Mouse (Mus musculus) liver, postnatal 0 days (tissue): ENCODE measurements at regions not wholly inside any gene's neighbourhood (a gene's known extent, or its start where the extent isn't known, plus 50 kb on each side); places are given as distances from the start of the nearest gene placed in this dataset.

ENCODE experiments used
- ATAC-seq: fragments of 200-750 bp; cut with Nextera tagmentation; 2 replicates; pipeline ENCODE4 v1.8.0; 2017; ENCODE audit warnings: mild to moderate bottlenecking, moderate library complexity
- DNase-seq: peaks from one replicate; pipeline ENCODE4 v3.0.0-alpha.2; 2016
- H3K27ac ChIP-seq: fragments of 300-500 bp; sonication (generic); 2 replicates; pipeline ENCODE4 v1.5.1; 2014; ENCODE audit warnings: antibody characterized with exemption, moderate library complexity, mild to moderate bottlenecking, low read depth
- H3K27me3 ChIP-seq: fragments of 300-500 bp; sonication (generic); 2 replicates; pipeline ENCODE4 v1.6.1; 2014; ENCODE audit warnings: low read length, control low read depth, mixed read lengths; ENCODE audit not compliant: insufficient read depth
- H3K36me3 ChIP-seq: fragments of 300-500 bp; sonication (generic); replicated peaks from 2 replicates; pipeline ENCODE4 v1.6.1; 2014; ENCODE audit warnings: mild to moderate bottlenecking, control low read depth, low read length, moderate library complexity, mixed read lengths; ENCODE audit not compliant: insufficient read depth
- H3K4me1 ChIP-seq: fragments of 300-500 bp; sonication (generic); 2 replicates; pipeline ENCODE4 v1.6.1; 2014; ENCODE audit warnings: antibody characterized with exemption, mild to moderate bottlenecking, control low read depth; ENCODE audit not compliant: insufficient read depth
- H3K4me2 ChIP-seq: fragments of 300-500 bp; sonication (generic); 2 replicates; pipeline ENCODE4 v1.6.1; 2014; ENCODE audit warnings: low read depth, mild to moderate bottlenecking, low read length, moderate library complexity, mixed read lengths
- H3K4me3 ChIP-seq: fragments of 300-500 bp; sonication (generic); 2 replicates; pipeline ENCODE4 v1.5.1; 2014; ENCODE audit warnings: low read depth, low read length
- H3K9ac ChIP-seq: fragments of 300-500 bp; sonication (generic); replicated peaks from 2 replicates; pipeline ENCODE4 v1.6.1; 2014; ENCODE audit warnings: mild to moderate bottlenecking, moderate library complexity
- H3K9me3 ChIP-seq: fragments of 300-500 bp; sonication (generic); 2 replicates; pipeline ENCODE4 v1.6.1; 2016; ENCODE audit warnings: mild to moderate bottlenecking, control low read depth, low read length, mixed read lengths
- CTCF ChIP-seq: sonication (generic); IDR thresholded peaks from 2 replicates; pipeline ENCODE4 v1.5.1; 2016; ENCODE audit warnings: antibody characterized with exemption, low read depth
- EP300 ChIP-seq: IDR thresholded peaks from 2 replicates; pipeline ENCODE4 v1.6.1; 2016; ENCODE audit warnings: antibody characterized with exemption, low read depth, mild to moderate bottlenecking
- WGBS: fragments of 180-500 bp; shearing (Covaris S2); extraction: QIAGEN DNeasy Blood & Tissue Kit; methylation state at CpG from one replicate; pipeline ENCODE4 v1.1.7; 2014; ENCODE audit not compliant: insufficient replicate concordance; 5-methylcytosine and 5-hydroxymethylcytosine counted together

DNA sequence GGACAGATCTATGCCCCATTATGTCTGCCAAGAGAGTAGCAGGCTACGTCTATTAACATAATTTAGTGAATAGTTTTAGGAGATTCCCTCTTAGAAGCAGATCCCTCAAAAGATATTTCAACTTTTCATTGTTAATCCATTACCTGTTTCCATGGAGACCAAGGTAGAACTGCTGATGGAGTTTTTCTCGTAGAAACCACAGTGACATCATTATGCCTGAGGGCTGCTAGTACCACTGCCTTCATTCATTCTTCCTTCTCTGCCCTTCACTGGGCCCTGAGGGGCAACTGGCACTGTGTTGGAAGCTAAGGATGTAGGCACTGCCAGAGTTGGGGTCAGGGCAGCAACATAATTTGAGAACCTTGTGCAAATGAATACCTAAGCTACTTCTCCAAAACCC is 198.2 kb downstream of the Cep170 start:
- 73% methylated on average over 2 of the region's 2 CpGs for WGBS
- Histone ChIP-seq H3K27ac (no peak overlapping the region), H3K4me3 (no peak overlapping the region), H3K9ac (no peak overlapping the region), H3K4me1 (no peaks in the 10 kb centered on the region), H3K27me3 (no peaks in the 10 kb centered on the region), H3K4me2 (no peak overlapping the region), H3K36me3 (no peaks in the 10 kb centered on the region), H3K9me3 (no peaks in the 10 kb centered on the region; the same call in 1 of the 2 replicates)
- TF ChIP-seq CTCF (no peak), EP300 (no peak)
- ATAC-seq (no peak), DNase-seq (no peak)

DNA sequence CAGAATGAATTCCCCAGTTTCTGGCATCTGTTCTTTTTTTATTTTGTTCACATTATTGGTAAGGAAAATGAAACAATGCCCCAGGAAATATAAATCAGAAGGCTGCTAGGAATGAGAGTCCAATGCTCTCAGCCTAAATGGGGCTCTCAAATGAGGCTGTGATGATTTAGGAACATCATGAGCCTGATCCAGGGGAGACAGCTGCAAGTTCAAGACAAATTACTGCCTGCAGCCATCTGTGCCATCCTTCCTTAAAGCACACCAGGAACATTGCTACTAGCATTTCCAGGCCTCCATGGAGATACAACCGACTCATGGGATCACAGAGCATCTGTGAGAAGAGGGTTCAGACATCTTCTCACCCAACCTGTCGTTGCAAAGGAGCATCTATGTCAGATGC is 219.6 kb downstream of the Cep170 start:
- DNase-seq (no peak), ATAC-seq (no peak)
- H3K4me1 ChIP-seq: no peaks in the 10 kb centered on the region
- no peak overlapping the region for H3K9ac ChIP-seq
- 51% methylated on average over 2 of the region's 2 CpGs for WGBS
- no peak overlapping the region for H3K4me3 ChIP-seq
- H3K36me3 ChIP-seq: no peaks in the 10 kb centered on the region
- no peaks in the 10 kb centered on the region for H3K27me3 ChIP-seq
- no peak overlapping the region for H3K27ac ChIP-seq
- no peak overlapping the region for H3K4me2 ChIP-seq
- H3K9me3 ChIP-seq: no peaks in the 10 kb centered on the region
- no peak for TF ChIP-seq EP300
- TF ChIP-seq CTCF: no peak

DNA sequence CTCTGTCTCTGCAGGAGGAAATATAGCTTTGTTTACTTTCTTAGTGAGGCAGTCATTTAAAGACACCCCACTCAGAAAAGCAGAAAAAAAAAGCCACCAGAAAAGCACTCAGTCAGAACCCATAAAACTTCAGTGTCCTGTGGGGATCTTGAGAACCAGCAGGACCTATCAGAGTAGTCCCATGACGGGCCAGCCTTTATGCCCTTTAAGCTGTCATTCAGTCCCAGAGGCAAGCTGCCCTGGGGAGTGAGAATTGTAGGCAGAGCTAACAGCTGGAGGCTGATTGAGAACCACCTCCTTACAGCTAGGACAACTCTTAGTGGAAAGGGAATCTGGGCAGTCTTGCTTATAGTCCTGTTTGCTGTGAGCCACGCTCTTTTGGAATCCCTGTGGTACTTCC is 225.7 kb downstream of the Cep170 start:
- Histone ChIP-seq H3K4me1 (no peaks in the 10 kb centered on the region), H3K9ac (no peak overlapping the region), H3K27me3 (no peaks in the 10 kb centered on the region), H3K27ac (no peak overlapping the region), H3K4me3 (no peak overlapping the region), H3K9me3 (no peaks in the 10 kb centered on the region), H3K4me2 (no peak overlapping the region), H3K36me3 (no peaks in the 10 kb centered on the region)
- WGBS: 56% methylated on average over 2 of the region's 2 CpGs
- no peak for ATAC-seq
- no peak for DNase-seq
- TF ChIP-seq EP300: no peak
- no peak for TF ChIP-seq CTCF

DNA sequence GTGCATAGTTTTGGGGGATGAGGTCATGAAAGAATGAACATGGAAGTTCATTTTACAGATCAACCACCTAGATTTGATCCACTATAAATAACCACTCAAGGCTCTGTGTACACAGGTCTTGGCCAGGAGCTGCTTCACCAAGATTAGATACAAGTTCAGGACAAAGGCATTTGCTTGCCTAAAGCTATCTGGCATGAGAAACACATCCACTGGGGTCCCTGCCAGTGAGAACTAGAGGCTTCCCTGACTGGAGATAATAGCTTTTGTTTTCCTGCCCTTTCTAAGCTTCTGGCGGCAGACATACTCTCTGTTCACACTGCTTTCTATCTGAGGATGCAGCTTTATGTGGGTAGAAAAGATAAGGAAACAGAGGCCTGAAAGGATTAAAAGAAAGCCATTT is 240.2 kb downstream of the Cep170 start:
- no peak overlapping the region for H3K4me2 ChIP-seq
- no peak overlapping the region for H3K27ac ChIP-seq
- TF ChIP-seq EP300 (no peak), CTCF (no peak)
- H3K4me1 ChIP-seq: no peaks in the 10 kb centered on the region
- no peak overlapping the region for H3K4me3 ChIP-seq
- no peaks in the 10 kb centered on the region for H3K27me3 ChIP-seq
- no peaks in the 10 kb centered on the region for H3K9me3 ChIP-seq
- H3K36me3 ChIP-seq: no peaks in the 10 kb centered on the region
- no peak overlapping the region for H3K9ac ChIP-seq
- 18% methylated on average over 1 of the region's 1 CpGs for WGBS
- ATAC-seq (no peak), DNase-seq (no peak)

DNA sequence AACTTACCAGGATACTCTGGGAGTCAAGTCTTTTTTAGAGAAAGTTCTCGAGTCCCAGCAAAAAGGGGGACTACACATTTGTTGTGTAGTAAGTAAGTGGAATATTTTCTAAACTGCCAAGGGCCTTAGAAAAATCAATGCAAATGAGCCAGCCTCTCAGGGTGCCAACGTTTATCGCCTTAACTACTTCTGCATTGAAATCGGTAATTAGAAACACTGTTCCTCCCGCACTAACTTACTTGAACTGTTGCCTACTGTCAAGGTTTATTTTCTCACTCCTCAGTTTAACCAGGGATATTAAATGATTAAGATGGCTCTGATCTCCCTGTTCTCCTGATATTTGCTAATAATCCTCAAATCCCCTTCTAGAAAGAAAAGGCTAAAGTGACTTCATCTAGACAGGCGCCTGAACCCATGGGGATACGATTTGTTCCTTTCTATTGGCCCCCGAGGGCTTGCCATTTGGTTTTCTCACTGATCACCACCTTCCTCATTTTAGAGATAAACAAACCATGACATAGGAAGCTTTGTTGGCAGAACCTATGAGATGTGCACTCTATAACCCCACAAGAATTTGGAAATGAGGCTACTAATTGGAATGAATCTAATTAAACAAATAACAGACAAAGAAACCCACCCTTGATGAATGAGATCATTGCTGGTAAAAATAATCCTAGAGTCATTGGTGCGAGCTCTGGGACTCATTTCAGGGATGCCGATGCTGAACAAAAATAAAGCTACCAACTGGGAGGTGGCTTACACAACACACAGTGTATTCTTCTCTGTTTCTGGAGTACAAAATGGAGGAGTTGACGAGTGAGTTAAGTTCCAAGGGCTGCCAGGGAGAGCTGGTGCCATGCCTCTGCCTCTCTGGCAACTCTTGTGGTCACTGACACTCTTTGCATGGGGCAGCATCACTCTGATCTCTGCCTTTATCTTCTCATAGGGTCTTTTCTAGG is 255.1 kb downstream of the Cep170 start:
- ATAC-seq (no peak), DNase-seq (no peak)
- H3K27me3 ChIP-seq: no peaks in the 10 kb centered on the region
- 71% methylated on average over 11 of the region's 11 CpGs for WGBS
- H3K9ac ChIP-seq: no peak overlapping the region
- no peaks in the 10 kb centered on the region for H3K9me3 ChIP-seq
- no peak overlapping the region for H3K27ac ChIP-seq
- H3K36me3 ChIP-seq: no peaks in the 10 kb centered on the region
- H3K4me2 ChIP-seq: no peak overlapping the region
- TF ChIP-seq EP300: no peak
- TF ChIP-seq CTCF: no peak
- no peak overlapping the region for H3K4me3 ChIP-seq
- no peaks in the 10 kb centered on the region for H3K4me1 ChIP-seq

DNA sequence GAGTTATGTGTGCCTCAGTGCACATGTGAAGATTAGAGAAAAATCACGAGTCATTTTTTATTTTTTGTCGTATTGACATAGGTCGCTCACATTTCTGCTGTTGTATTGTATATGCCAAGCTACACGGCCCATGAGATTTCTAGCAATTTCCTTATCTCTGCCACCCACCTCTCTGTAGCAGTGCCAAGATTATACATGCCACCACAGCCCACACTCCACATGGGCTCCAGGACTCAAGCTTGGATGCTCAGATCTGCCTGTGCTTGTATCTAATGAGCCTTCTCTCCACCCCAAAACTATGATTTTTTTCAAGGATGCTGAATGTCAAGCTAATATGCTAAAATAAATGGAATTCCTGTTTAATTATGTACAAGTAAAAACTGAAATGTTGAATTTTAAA is 259.3 kb upstream of the Pld5 start:
- no peak for DNase-seq
- no peaks in the 10 kb centered on the region for H3K27me3 ChIP-seq
- 66% methylated on average over 4 of the region's 4 CpGs for WGBS
- H3K4me3 ChIP-seq: no peak overlapping the region
- no peaks in the 10 kb centered on the region for H3K4me1 ChIP-seq
- H3K27ac ChIP-seq: no peak overlapping the region
- no peak overlapping the region for H3K9ac ChIP-seq
- ATAC-seq: no peak
- H3K9me3 ChIP-seq: no peaks in the 10 kb centered on the region
- TF ChIP-seq EP300 (no peak), CTCF (no peak)
- H3K4me2 ChIP-seq: no peak overlapping the region
- no peaks in the 10 kb centered on the region for H3K36me3 ChIP-seq
